Mouse (Mus musculus): ENCODE measurements at regions not wholly inside any gene's neighbourhood (a gene's known extent, or its start where the extent isn't known, plus 50 kb on each side); places are given as distances from the start of the nearest gene placed in this dataset.

- no peaks in the 10 kb centered on the region for H3K27me3 ChIP-seq (replicated peaks; ENCODE audit: low read depth, poor library complexity, severe bottlenecking)
- H3K4me1 ChIP-seq: peaks cover 4% of the 10 kb centered on the region; the same call in 1 of the 2 replicates
- no peaks in the 10 kb centered on the region for H3K36me3 ChIP-seq (replicated peaks)
- no peak overlapping the region for H3K4me3 ChIP-seq
- H3K9me3 ChIP-seq: no peaks in the 10 kb centered on the region
- 65% methylated on average over 12 of the region's 12 CpGs for WGBS
- 0 out of 2 replicates have a peak overlapping the region, but pooled peaks have one; percentile 14 for H3K27ac ChIP-seq (replicated peaks)
- DNase-seq (ENCODE audit: low spot score): peak; percentile 35
Observed at GRCm38 (mm10) chr8:62284378-62285110, 161.6 kb upstream of the Anxa10 start.

GRCm38 (mm10) chr8:62250551-62250950 is 127.6 kb upstream of the Anxa10 start:
- no peak for DNase-seq (ENCODE audit: low spot score)

More at GRCm38 (mm10) chr8:62250551-62250950, 127.6 kb upstream of the Anxa10 start:
- no peaks in the 10 kb centered on the region for H3K9me3 ChIP-seq
- no peak overlapping the region for H3K4me3 ChIP-seq
- no peak overlapping the region for H3K27ac ChIP-seq (replicated peaks)
- whole genome bisulfite sequencing: 83% methylated on average over 6 of the region's 6 CpGs
- H3K27me3 ChIP-seq (replicated peaks; ENCODE audit: low read depth, poor library complexity, severe bottlenecking): no peaks in the 10 kb centered on the region
- H3K4me1 ChIP-seq: no peaks in the 10 kb centered on the region
- no peaks in the 10 kb centered on the region for H3K36me3 ChIP-seq (replicated peaks)

All from embryonic facial prominence, embryonic 10.5 days (tissue).